Mouse (Mus musculus): Measurements from ENCODE around the gene Tent4a.

DNA sequence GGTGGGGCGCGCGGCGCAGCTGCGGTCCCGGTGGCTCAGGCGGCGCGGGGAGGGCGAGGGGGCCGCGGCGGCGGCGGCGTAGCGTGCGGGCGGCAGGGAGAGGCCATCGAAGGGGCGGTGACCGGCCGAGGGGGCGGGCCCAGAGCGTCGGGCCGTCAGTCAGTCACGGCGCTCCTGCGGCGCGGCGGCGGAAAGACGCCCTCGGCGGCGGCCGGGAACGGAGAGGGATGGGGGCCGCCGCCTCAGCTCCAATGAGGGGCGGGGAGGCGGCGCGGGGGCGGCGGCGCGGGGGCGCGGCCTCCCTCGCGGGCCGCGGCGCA, at the start of gene Tent4a:
- no peak for TF ChIP-seq POLR2A (IDR thresholded peaks at IDR 0.05; ENCODE audit: extremely low read depth, insufficient read depth, low read length)
- no peak for TF ChIP-seq CTCF (IDR thresholded peaks at IDR 0.05; ENCODE audit: extremely low read depth, insufficient read depth, low read length)
